Mouse (Mus musculus) liver (tissue): ENCODE measurements around the gene H2-Q1.
"Not testable (repeated sequence)": the region's sequence is repeated elsewhere in the genome, so short reads cannot be mapped to it uniquely, and the experiment has no call there.

Experiments used
- DNase-seq: peaks from one replicate; pipeline ENCODE4 v3.0.0-alpha.2; 2020; ENCODE audit warnings: mixed read lengths

H2-Q1 gene

DNA sequence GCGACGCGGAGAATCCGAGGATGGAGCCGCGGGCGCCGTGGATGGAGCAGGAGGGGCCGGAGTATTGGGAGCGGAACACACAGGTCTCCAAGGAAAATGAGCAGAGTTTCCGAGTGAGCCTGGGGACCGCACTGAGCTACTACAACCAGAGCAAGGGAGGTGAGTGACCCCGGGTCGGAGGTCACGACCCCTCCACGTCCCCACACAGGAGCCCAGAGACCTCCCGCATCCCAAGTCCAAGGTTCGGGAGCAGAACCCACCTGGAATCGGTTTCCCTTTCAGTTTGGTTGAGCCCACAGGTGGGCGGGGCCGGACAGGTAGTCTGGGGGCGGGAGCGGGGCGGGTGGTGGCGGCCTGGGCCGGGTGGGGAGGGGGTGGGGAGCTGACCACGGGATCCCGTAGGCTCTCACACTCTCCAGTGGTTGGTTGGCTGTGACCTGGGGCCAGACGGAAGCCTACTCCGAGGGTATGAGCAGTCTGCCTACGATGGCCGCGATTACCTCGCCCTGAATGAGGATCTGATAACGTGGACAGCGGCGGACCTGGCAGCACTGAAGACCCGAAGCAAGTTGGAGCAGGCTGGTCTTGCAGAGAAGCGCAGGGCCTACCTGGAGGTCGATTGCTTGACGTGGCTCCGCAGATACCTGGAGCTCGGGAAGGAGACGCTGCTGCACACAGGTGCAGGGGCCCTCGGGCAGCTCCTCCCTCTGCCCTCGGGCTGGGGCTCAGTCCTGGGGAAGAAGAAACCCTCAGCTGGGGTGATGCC, 22.7 kb downstream of the H2-Q1 start:
- DNase-seq, result peak; percentile 17

DNA sequence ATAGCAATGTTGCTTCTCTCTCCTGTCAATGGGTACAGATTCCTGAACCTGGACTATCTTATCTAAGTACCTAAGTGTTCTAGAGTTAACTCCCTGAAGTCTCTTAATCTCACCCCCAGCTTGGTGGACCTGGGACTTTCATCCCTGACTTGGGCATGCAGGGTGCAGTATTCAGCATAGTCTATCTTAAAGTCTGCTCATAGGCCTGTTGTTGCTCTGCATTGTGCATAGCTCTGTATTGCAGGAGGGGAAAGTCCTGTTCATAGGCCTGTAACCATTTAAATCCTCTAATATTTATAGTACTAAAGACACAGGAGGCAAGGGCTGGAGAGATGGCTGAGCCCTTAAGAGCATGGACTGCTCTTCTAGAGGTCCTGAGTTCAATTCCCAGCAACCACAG, 27.5 kb downstream of the H2-Q1 start:
- not testable (repeated sequence) for DNase-seq

- DNase-seq, result not testable (repeated sequence)
Observed at GRCm38 (mm10) chr17:35353275-35353674, 33.1 kb downstream of the H2-Q1 start.

DNA sequence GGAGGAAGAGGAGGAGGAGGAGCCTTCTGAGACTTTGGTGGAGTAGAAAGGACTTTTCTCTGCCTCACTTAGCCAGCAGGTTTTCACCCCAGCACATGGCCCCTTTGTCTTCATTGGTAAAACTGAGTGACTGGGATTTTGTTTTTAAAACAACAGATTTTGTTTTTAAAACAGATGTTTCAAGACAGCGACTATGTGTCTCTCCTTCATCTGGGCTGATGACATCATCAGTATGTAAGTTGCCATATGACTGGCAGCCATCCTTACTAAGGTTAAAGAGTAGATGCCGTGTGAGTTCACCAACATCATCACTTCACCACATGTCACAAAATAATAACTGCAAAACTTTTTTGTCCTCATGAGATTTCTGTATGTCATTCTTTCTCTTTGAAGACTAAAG, 33.9 kb downstream of the H2-Q1 start:
- no peak for DNase-seq

GRCm38 (mm10) chr17:35357086-35357485, 36.9 kb downstream of the H2-Q1 start:
- no peak for DNase-seq

DNA sequence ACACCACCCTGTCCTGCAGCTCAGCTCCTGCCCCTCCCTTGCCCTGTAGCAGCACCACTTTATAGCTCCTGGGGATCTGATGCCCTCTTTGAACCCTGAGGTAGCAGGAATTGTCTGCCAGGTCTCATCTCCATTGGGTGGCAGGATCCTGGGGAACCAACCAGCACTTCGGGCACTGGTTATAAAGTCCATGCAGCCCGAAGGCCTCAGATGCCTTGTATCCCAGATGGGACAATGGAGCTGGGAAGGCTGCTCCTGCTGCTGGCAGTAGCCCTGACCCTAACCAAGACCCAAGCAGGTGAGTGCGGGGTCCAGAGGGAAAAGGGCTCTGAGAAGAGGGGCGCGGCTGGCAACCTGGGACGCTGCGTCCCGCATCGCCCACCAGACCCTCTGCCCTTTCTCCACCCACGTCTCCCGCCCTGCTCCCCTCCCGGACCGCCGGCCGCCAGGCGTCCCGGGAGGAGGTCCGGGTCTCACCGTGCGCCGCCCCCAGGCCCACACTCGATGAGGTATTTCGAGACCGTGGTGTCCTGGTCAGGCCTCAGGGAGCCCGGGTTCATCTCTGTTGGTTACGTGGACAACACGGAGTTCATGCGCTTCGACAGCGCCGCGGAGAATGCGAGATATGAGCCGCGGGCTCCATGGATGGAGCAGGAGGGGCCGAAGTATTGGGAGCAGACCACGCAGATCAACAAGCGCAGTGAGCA, 38.7 kb downstream of the H2-Q1 start:
- DNase-seq, result no peak

GRCm38 (mm10) chr17:35359470-35359862, 39.3 kb downstream of the H2-Q1 start:
- no peak for DNase-seq
